7 mouse cellular contexts compared by ENCODE assay signal in the genomic region with DNA sequence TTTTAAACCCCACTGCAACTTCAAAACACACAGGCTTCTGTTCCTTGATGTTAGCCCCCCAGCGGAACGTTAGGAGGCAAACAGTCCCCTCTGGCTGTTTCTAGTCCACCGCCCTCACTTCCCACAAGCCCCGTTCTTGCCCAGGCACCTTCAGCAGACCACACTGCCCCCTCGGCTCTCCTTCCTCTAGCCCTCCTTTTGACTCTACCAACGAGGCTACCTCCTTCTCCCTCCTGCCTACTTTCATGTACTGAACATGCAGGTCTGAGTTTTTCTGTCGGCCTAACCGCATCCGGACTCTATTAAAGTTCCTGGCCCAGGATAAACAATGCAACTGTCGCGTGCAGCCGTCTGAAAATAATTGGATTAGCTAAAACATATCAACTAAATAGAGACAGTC. TPM values are rescaled to one million over a fixed set of nuclear protein-coding genes. Genes with fewer than 3 reads are reported as not detected.
DNase-seq lines count a peak whose midpoint lies in the region; ATAC-seq and TF ChIP-seq lines count a peak whose summit lies in the region.

No protein-coding gene starts in this region.

- WGBS in lung, adult 2 months, result 28% methylated on average over 12 of the region's 12 CpGs
- 3% methylated on average over 12 of the region's 12 CpGs for WGBS in embryonic facial prominence, embryonic 13.5 days
- 8% methylated on average over 12 of the region's 12 CpGs for WGBS in limb, embryonic 13.5 days

- ATAC-seq in embryonic facial prominence, embryonic 13.5 days (ENCODE audit: insufficient number of reproducible peaks, insufficient read depth, low FRiP score, low TSS enrichment, low read depth), result no peak
- no peak for ATAC-seq in limb, embryonic 13.5 days (ENCODE audit: low FRiP score, low read depth)

- peak overlapping the region; percentile 90 for H3K4me2 ChIP-seq in embryonic facial prominence, embryonic 13.5 days
- H3K4me2 ChIP-seq in limb, embryonic 13.5 days (replicated peaks), result peak overlapping the region; percentile 27; the same call in 1 of the 2 replicates

- intact Hi-C loops in left cerebral cortex, adult 2 months (cut with DNase I), result loop anchor here (10.0 kb wide), 1 partner anchor 1118 kb away; no protein-coding TSS in a partner anchor

- 0 out of 2 replicates have a peak, but pooled peaks cover 2% of the 10 kb centered on the region for H3K4me1 ChIP-seq in lung, adult 2 months (ENCODE audit: control insufficient read depth, insufficient read depth, low read length)
- H3K4me1 ChIP-seq in embryonic facial prominence, embryonic 13.5 days, result peaks cover 37% of the 10 kb centered on the region
- peaks cover 25% of the 10 kb centered on the region for H3K4me1 ChIP-seq in limb, embryonic 13.5 days

- no peak for TF ChIP-seq CTCF in lung, adult 2 months (IDR thresholded peaks at IDR 0.05; ENCODE audit: insufficient read depth, low read length)
- TF ChIP-seq CTCF in left cerebral cortex, adult 2 months (IDR thresholded peaks at IDR 0.05), result no peak

- peaks cover 67% of the 10 kb centered on the region for H3K27me3 ChIP-seq in embryonic facial prominence, embryonic 13.5 days
- peaks cover 98% of the 10 kb centered on the region for H3K27me3 ChIP-seq in limb, embryonic 13.5 days

- H3K27ac ChIP-seq in embryonic facial prominence, embryonic 13.5 days, result peak overlapping the region; percentile 22; the same call in 1 of the 2 replicates
- no peak overlapping the region for H3K27ac ChIP-seq in limb, embryonic 13.5 days
- no peak overlapping the region for H3K27ac ChIP-seq in left cerebral cortex, adult 2 months

- DNase-seq in lung, adult 2 months, result no peak
- DNase-seq in lung, postnatal 10 days, result no peak
- DNase-seq in thymus, postnatal 14 days, result peak; percentile 55
- DNase-seq in ovary, postnatal 36 days (ENCODE audit: low spot score), result no peak
- no peak for DNase-seq in left cerebral cortex, adult 2 months (ENCODE audit: extremely low spot score in 1 of 2, low spot score in 2 of 2)

- H3K4me3 ChIP-seq in lung, adult 2 months (replicated peaks; ENCODE audit: extremely low read depth, low read depth, low read length), result peak overlapping the region; percentile 13
- peak overlapping the region; percentile 54 for H3K4me3 ChIP-seq in embryonic facial prominence, embryonic 13.5 days
- H3K4me3 ChIP-seq in limb, embryonic 13.5 days, result peak overlapping the region; percentile 3; the same call in 1 of the 2 replicates
- no peak overlapping the region for H3K4me3 ChIP-seq in left cerebral cortex, adult 2 months

- no peak for TF ChIP-seq POLR2A in lung, adult 2 months (IDR thresholded peaks at IDR 0.05; ENCODE audit: borderline replicate concordance, extremely low read depth, low read depth, low read length)

- H3K9ac ChIP-seq in embryonic facial prominence, embryonic 13.5 days, result peak overlapping the region; percentile 67
- H3K9ac ChIP-seq in limb, embryonic 13.5 days, result no peak overlapping the region

- H3K9me3 ChIP-seq in embryonic facial prominence, embryonic 13.5 days, result no peaks in the 10 kb centered on the region
- H3K9me3 ChIP-seq in limb, embryonic 13.5 days, result no peaks in the 10 kb centered on the region

- peaks cover 7% of the 10 kb centered on the region for H3K36me3 ChIP-seq in embryonic facial prominence, embryonic 13.5 days
- H3K36me3 ChIP-seq in limb, embryonic 13.5 days, result no peaks in the 10 kb centered on the region

RNA-seq across cellular contexts. Expression of a gene that starts 8.4 kb away (rescaled TPM):
- polyA plus RNA-seq in lung, adult 2 months (2012; rRNA removed), result not detected in 2 replicates
- polyA plus RNA-seq in embryonic facial prominence, embryonic 13.5 days (2015; fragmentation: Nextera tagmentation; extraction: Ambion mirVana), result 1.0 TPM in 1 of 2 replicates, not detected in the other
- polyA plus RNA-seq in limb, embryonic 13.5 days (2015; fragmentation: Nextera tagmentation; extraction: Ambion mirVana), result 0.23 TPM in 1 of 2 replicates, not detected in the other
- total RNA-seq in left cerebral cortex, adult 2 months (2021), result not detected

RNA-seq across cellular contexts. Expression of a gene that starts 16.7 kb away (rescaled TPM):
- polyA plus RNA-seq in lung, adult 2 months (2012; rRNA removed), result not detected in 2 replicates
- 0.70 and 0.79 TPM in 2 replicates for polyA plus RNA-seq in embryonic facial prominence, embryonic 13.5 days (2015; fragmentation: Nextera tagmentation; extraction: Ambion mirVana)
- polyA plus RNA-seq in limb, embryonic 13.5 days (2015; fragmentation: Nextera tagmentation; extraction: Ambion mirVana), result not detected in 2 replicates
- total RNA-seq in left cerebral cortex, adult 2 months (2021), result not detected

RNA-seq across cellular contexts. Expression of a gene that starts 17.2 kb away (rescaled TPM):
- 12.3 and 13.9 TPM in 2 replicates for polyA plus RNA-seq in lung, adult 2 months (2012; rRNA removed)
- polyA plus RNA-seq in embryonic facial prominence, embryonic 13.5 days (2015; fragmentation: Nextera tagmentation; extraction: Ambion mirVana), result 21.7 and 29.8 TPM in 2 replicates
- 7.8 and 8.9 TPM in 2 replicates for polyA plus RNA-seq in limb, embryonic 13.5 days (2015; fragmentation: Nextera tagmentation; extraction: Ambion mirVana)
- not detected for total RNA-seq in left cerebral cortex, adult 2 months (2021)
